ENCODE assay signal across 9 mouse cellular contexts in genomic region chr4:152126026-152126920, GRCm38 (mm10). TPM values are rescaled to one million over a fixed set of nuclear protein-coding genes. Genes with fewer than 3 reads are reported as not detected.
DNase-seq lines count a peak whose midpoint lies in the region; ATAC-seq and TF ChIP-seq lines count a peak whose summit lies in the region.
"Had no signal": no experiment of that assay in that cellular context is flagged by ENCODE, and none has a peak within 500 bp of the region (broad histone marks: within the 10 kb centered on the region; RNA-seq: fewer than 3 reads in every experiment).

No protein-coding gene starts in this region.

- H3K4me2 ChIP-seq in kidney, postnatal 0 days (ENCODE audit: low read length): peak overlapping the region; percentile 40
- H3K4me2 ChIP-seq in hindbrain, embryonic 14.5 days (replicated peaks): peak overlapping the region; percentile 47
- H3K4me2 ChIP-seq in midbrain, embryonic 16.5 days (ENCODE audit: low read length): peak overlapping the region; percentile 52

- H3K27ac ChIP-seq in kidney, postnatal 0 days: no peak overlapping the region
- H3K27ac ChIP-seq in embryonic facial prominence, embryonic 10.5 days (replicated peaks): no peak overlapping the region
- H3K27ac ChIP-seq in hindbrain, embryonic 14.5 days: no peak overlapping the region
- H3K27ac ChIP-seq in midbrain, embryonic 16.5 days (ENCODE audit: low read length): no peak overlapping the region

- H3K4me3 ChIP-seq in kidney, postnatal 0 days (replicated peaks; ENCODE audit: low read depth, low read length): 0 out of 2 replicates have a peak overlapping the region, but pooled peaks have one; percentile 13
- peak overlapping the region; percentile 45 for H3K4me3 ChIP-seq in embryonic facial prominence, embryonic 10.5 days
- H3K4me3 ChIP-seq in hindbrain, embryonic 14.5 days (replicated peaks; ENCODE audit: low read length): peak overlapping the region; percentile 20
- H3K4me3 ChIP-seq in midbrain, embryonic 16.5 days (ENCODE audit: low read depth, low read length): peak overlapping the region; percentile 26

- H3K9me3 ChIP-seq in kidney, postnatal 0 days (replicated peaks; ENCODE audit: low read length): no peaks in the 10 kb centered on the region
- no peaks in the 10 kb centered on the region for H3K9me3 ChIP-seq in embryonic facial prominence, embryonic 10.5 days
- no peaks in the 10 kb centered on the region for H3K9me3 ChIP-seq in hindbrain, embryonic 14.5 days (ENCODE audit: control insufficient read depth, low read length)
- no peaks in the 10 kb centered on the region for H3K9me3 ChIP-seq in midbrain, embryonic 16.5 days (replicated peaks; ENCODE audit: control insufficient read depth, low read length, poor library complexity, severe bottlenecking)

- H3K9ac ChIP-seq in kidney, postnatal 0 days (ENCODE audit: low read depth, low read length): no peak overlapping the region
- no peak overlapping the region for H3K9ac ChIP-seq in hindbrain, embryonic 14.5 days
- H3K9ac ChIP-seq in midbrain, embryonic 16.5 days (ENCODE audit: low read depth, low read length): peak overlapping the region; percentile 22; the same call in 1 of the 2 replicates

- DNase-seq in kidney, postnatal 0 days (ENCODE audit: low spot score): peak; percentile 55
- no peak for DNase-seq in kidney, postnatal 14 days
- peak; percentile 65 for DNase-seq in embryonic facial prominence, embryonic 10.5 days (ENCODE audit: low spot score)
- DNase-seq in hindbrain, embryonic 14.5 days (ENCODE audit: low spot score): no peak
- DNase-seq in right cerebral cortex, postnatal 4 days: no peak
- no peak for DNase-seq in frontal cortex, postnatal 25 days (ENCODE audit: low spot score in 2 of 2)
- no peak for DNase-seq in layer of hippocampus, adult 8-10 months (ENCODE audit: low spot score in 2 of 2)

- ATAC-seq in kidney, postnatal 0 days (replicated peaks; ENCODE audit: low FRiP score, low read depth): no peak
- no peak for ATAC-seq in hindbrain, embryonic 14.5 days (ENCODE audit: low FRiP score)
- no peak for ATAC-seq in midbrain, embryonic 16.5 days

- TF ChIP-seq CTCF in kidney, postnatal 0 days (IDR thresholded peaks at IDR 0.05; ENCODE audit: low read depth): peak; percentile 20; the same call in 1 of the 2 replicates

- H3K27me3 ChIP-seq in kidney, postnatal 0 days (ENCODE audit: insufficient read depth, low read length): peaks cover 54% of the 10 kb centered on the region
- peaks cover 100% of the 10 kb centered on the region for H3K27me3 ChIP-seq in embryonic facial prominence, embryonic 10.5 days (replicated peaks; ENCODE audit: low read depth, poor library complexity, severe bottlenecking)
- peaks cover 100% of the 10 kb centered on the region for H3K27me3 ChIP-seq in hindbrain, embryonic 14.5 days (ENCODE audit: control insufficient read depth, insufficient read depth, low read length)
- H3K27me3 ChIP-seq in midbrain, embryonic 16.5 days (ENCODE audit: control insufficient read depth, insufficient read depth, low read depth, low read length): peaks cover 84% of the 10 kb centered on the region

- peaks cover 32% of the 10 kb centered on the region for H3K4me1 ChIP-seq in kidney, postnatal 0 days (replicated peaks; ENCODE audit: insufficient read depth, low read length)
- peaks cover 65% of the 10 kb centered on the region for H3K4me1 ChIP-seq in embryonic facial prominence, embryonic 10.5 days
- H3K4me1 ChIP-seq in hindbrain, embryonic 14.5 days (replicated peaks; ENCODE audit: control insufficient read depth, insufficient read depth, low read length): peaks cover 21% of the 10 kb centered on the region
- H3K4me1 ChIP-seq in midbrain, embryonic 16.5 days (ENCODE audit: control insufficient read depth, insufficient read depth, low read length): peaks cover 19% of the 10 kb centered on the region

- 12% methylated on average over 65 of the region's 65 CpGs for WGBS in kidney, postnatal 0 days
- 5% methylated on average over 65 of the region's 65 CpGs for WGBS in embryonic facial prominence, embryonic 10.5 days
- WGBS in hindbrain, embryonic 14.5 days: 2% methylated on average over 65 of the region's 65 CpGs
- 2% methylated on average over 65 of the region's 65 CpGs for WGBS in midbrain, embryonic 16.5 days

- H3K36me3 ChIP-seq in kidney, postnatal 0 days (ENCODE audit: insufficient read depth, low read length): no peaks in the 10 kb centered on the region
- H3K36me3 ChIP-seq in embryonic facial prominence, embryonic 10.5 days (replicated peaks): no peaks in the 10 kb centered on the region
- no peaks in the 10 kb centered on the region for H3K36me3 ChIP-seq in hindbrain, embryonic 14.5 days (replicated peaks; ENCODE audit: control insufficient read depth, insufficient read depth)
- no peaks in the 10 kb centered on the region for H3K36me3 ChIP-seq in midbrain, embryonic 16.5 days (ENCODE audit: control insufficient read depth, insufficient read depth, low read length)

RNA-seq across cellular contexts. Expression of gene Tnfrsf25, which starts 10.5 kb away (rescaled TPM):
- 0.68 and 0.83 TPM in 2 replicates for polyA plus RNA-seq in kidney, postnatal 0 days (2015; fragmentation: Nextera tagmentation; extraction: Ambion mirVana)
- polyA plus RNA-seq in embryonic facial prominence, embryonic 10.5 days (2016; fragmentation: Nextera tagmentation; extraction: Ambion mirVana): 1.0 and 1.3 TPM in 2 replicates
- polyA plus RNA-seq in hindbrain, embryonic 14.5 days (2014; fragmentation: Nextera tagmentation; extraction: Ambion mirVana): 0.94 and 0.95 TPM in 2 replicates
- polyA plus RNA-seq in midbrain, embryonic 16.5 days (2015; fragmentation: Nextera tagmentation; extraction: Ambion mirVana): 0.37 and 0.83 TPM in 2 replicates
- total RNA-seq in layer of hippocampus, adult 8-10 months (2022): 10 to 100 TPM; 19.8 to 71.6 (median 34.1) TPM

RNA-seq across cellular contexts. Expression of gene Espn, which starts 25.9 kb away (rescaled TPM):
- 32.9 and 35.0 TPM in 2 replicates for polyA plus RNA-seq in kidney, postnatal 0 days (2015; fragmentation: Nextera tagmentation; extraction: Ambion mirVana)
- 7.5 and 10.3 TPM in 2 replicates for polyA plus RNA-seq in embryonic facial prominence, embryonic 10.5 days (2016; fragmentation: Nextera tagmentation; extraction: Ambion mirVana)
- 0.25 and 0.40 TPM in 2 replicates for polyA plus RNA-seq in hindbrain, embryonic 14.5 days (2014; fragmentation: Nextera tagmentation; extraction: Ambion mirVana)
- polyA plus RNA-seq in midbrain, embryonic 16.5 days (2015; fragmentation: Nextera tagmentation; extraction: Ambion mirVana): 0.14 and 0.25 TPM in 2 replicates
- 1 to 10 TPM; 2.9 to 3.0 (median 3.0) TPM for total RNA-seq in layer of hippocampus, adult 8-10 months (2022)

RNA-seq across cellular contexts. Expression of gene Hes2, which starts 32.4 kb away (rescaled TPM):
- polyA plus RNA-seq in kidney, postnatal 0 days (2015; fragmentation: Nextera tagmentation; extraction: Ambion mirVana): 0.41 and 0.78 TPM in 2 replicates
- polyA plus RNA-seq in embryonic facial prominence, embryonic 10.5 days (2016; fragmentation: Nextera tagmentation; extraction: Ambion mirVana): 0.11 and 1.0 TPM in 2 replicates
- not detected in 2 replicates for polyA plus RNA-seq in hindbrain, embryonic 14.5 days (2014; fragmentation: Nextera tagmentation; extraction: Ambion mirVana)
- polyA plus RNA-seq in midbrain, embryonic 16.5 days (2015; fragmentation: Nextera tagmentation; extraction: Ambion mirVana): not detected in 2 replicates
- not detected for total RNA-seq in layer of hippocampus, adult 8-10 months (2022)
- total RNA-seq: MEL had no signal

RNA-seq across cellular contexts. Expression of gene Acot7, which starts 51.7 kb away (rescaled TPM):
- 56.4 and 63.5 TPM in 2 replicates for polyA plus RNA-seq in kidney, postnatal 0 days (2015; fragmentation: Nextera tagmentation; extraction: Ambion mirVana)
- 51.8 and 55.5 TPM in 2 replicates for polyA plus RNA-seq in embryonic facial prominence, embryonic 10.5 days (2016; fragmentation: Nextera tagmentation; extraction: Ambion mirVana)
- 352 and 396 TPM in 2 replicates for polyA plus RNA-seq in hindbrain, embryonic 14.5 days (2014; fragmentation: Nextera tagmentation; extraction: Ambion mirVana)
- polyA plus RNA-seq in midbrain, embryonic 16.5 days (2015; fragmentation: Nextera tagmentation; extraction: Ambion mirVana): 437 and 480 TPM in 2 replicates
- 100 to 1,000 TPM; 297 to 327 (median 321) TPM for total RNA-seq in layer of hippocampus, adult 8-10 months (2022)

RNA-seq across cellular contexts. Expression of gene Plekhg5, which starts 54.0 kb away (rescaled TPM):
- 18.3 and 19.3 TPM in 2 replicates for polyA plus RNA-seq in kidney, postnatal 0 days (2015; fragmentation: Nextera tagmentation; extraction: Ambion mirVana)
- polyA plus RNA-seq in embryonic facial prominence, embryonic 10.5 days (2016; fragmentation: Nextera tagmentation; extraction: Ambion mirVana): 11.7 and 13.2 TPM in 2 replicates
- polyA plus RNA-seq in hindbrain, embryonic 14.5 days (2014; fragmentation: Nextera tagmentation; extraction: Ambion mirVana): 10.0 and 10.9 TPM in 2 replicates
- polyA plus RNA-seq in midbrain, embryonic 16.5 days (2015; fragmentation: Nextera tagmentation; extraction: Ambion mirVana): 11.8 and 13.1 TPM in 2 replicates
- 100 to 1,000 TPM; 123 to 164 (median 145) TPM for total RNA-seq in layer of hippocampus, adult 8-10 months (2022)

Comparison
In these comparisons a context has a peak if more than half of its experiments do, and no peak if none do; other contexts are left out.
1. DNase-seq: peak in kidney, postnatal 0 days (single experiment) and embryonic facial prominence, embryonic 10.5 days (single experiment); none in kidney, postnatal 14 days (single experiment), hindbrain, embryonic 14.5 days (single experiment), right cerebral cortex, postnatal 4 days (single experiment), frontal cortex, postnatal 25 days (0 of 2) and layer of hippocampus, adult 8-10 months (0 of 2).
2. Peak in every context shown above with its lines, with median percentiles within 50 percentile points of each other: H3K4me2 ChIP-seq and H3K4me3 ChIP-seq.